Mouse (Mus musculus) ovary, postnatal 10 days (tissue): ENCODE measurements around the gene R3hdm2.

ENCODE experiments used
- DNase-seq: peaks from one replicate; pipeline ENCODE4 v3.0.0; 2022; ENCODE audit warnings: low spot score

The R3hdm2 gene

DNA sequence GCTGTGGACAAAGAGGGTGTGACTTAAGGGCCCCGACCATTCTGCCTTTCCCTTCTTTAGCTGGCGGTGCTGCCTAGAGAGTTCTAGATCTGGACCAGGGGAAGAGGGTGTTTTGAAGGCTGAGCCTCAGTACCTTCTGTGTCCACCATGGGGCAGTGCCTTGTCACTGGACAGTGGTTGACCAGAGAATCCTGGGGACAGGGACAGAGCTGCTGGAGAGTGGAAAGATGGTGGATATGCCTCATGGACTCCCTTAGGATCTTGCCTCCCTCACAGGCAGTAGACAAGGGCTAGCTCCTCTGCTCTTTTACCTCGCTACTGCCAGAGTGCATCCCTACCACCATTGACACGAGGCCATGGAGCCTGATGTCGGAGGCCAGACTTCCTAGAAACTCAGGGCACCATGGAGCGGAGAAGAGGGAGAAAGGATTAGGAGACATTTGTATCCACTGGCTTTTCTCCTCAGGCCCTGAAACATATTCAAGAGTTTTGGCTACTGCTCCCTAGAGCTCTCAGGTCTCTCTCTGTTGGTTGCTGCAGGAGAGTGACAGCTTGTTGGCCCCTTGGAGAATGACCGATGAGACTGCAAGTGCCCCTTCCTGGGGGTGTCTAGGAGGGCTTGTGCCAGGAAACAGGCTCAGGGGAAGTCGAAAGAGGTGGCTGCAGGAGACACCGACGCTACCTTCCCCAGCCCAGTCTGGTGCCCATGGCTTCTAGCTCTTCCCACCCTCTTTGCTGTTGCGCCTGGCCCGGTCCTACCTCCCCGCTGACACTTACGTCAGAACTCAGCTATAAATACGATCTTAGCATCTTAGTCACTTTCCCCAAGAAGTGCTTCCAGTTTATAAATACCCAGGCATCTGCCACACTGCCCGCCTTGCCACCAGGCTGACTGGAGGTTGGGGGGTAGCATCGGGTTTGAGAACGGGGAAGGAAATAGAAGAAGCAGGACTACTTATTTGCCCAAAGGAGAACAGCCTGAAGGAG is 25.9 kb upstream of the R3hdm2 start, which contains the start of gene Inhbe:
TSS of gene Inhbe (minus strand) at position 503 of the 987 bp plus-strand sequence.
- no peak for DNase-seq

DNA sequence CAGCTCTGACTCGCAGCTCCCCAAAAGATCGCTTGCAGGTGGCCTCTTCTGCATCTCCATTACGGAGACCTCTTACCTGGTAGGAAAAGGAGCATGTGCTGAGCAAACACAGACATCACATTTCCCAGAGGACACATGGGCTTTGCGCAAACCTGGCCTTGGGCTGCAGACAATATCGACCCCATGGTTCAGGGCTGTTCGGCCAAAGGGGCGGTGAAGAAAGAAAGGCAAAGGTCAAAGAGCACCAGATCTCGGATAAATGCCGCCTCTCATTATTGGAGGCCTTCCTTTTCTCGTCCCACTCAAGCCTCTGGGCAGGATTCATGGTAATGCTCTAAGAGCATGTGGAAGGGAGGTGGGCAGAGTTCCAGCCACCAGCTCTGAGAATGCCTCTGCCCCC is 24.8 kb upstream of the R3hdm2 start:
- no peak for DNase-seq

DNA sequence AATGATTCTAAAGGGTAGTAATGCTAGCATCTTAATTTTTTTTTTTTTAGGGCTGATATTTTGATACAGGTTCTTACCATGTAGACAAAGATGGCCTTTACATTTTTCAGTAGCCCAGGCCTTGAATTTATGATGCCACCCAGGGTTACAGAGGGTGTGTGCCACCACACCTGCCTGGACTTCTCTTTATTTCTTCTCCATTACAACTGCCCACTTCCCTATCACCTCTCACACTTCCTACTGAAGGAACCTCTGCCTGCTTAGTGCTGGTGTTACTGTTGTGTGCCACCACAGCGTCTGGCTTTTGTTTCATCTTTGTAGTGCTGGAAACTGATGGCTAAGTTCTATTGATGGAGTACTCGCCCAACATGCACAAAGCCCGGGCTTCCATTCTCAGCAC is 19.4 kb upstream of the R3hdm2 start:
- DNase-seq = no peak

DNA sequence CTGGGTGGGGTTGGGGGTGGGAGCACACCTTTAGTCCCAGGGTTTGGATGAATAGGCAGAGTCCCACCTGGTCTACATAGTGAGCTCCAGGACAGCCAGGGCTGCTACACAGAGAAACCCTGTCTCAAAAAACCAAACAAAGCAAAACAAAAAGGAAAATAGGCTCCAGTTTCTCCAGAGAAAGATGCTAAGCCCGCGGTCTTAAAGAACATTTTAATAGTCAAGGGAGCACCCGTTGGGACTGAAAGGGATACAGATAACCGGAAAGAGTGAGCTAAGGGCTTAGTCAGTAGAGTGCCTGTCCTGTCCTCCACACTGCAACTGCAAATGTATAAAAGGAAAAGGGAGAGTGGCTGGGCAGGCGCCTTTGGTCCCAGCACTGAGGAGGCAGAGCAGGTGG is 13.0 kb upstream of the R3hdm2 start:
- DNase-seq = no peak

DNA sequence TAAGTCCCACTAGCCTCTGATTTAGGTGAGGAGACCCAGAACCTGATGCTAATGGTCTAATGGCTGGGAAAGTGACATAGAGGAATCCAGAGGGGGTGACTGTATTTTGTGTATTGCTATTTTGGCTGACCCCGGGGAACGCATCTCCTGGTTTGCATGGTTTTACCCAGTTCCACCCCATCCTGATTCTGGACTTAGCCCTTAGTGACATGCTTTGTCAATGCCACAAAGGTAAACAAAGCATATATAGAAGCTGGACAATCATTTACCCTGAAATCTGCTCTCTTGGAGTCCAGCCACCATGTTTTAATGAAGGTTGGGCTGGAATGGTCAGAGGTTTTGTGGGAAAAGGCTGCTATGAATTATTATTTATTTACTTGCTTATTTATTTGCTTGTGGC is 11.9 kb upstream of the R3hdm2 start:
- DNase-seq = no peak

DNA sequence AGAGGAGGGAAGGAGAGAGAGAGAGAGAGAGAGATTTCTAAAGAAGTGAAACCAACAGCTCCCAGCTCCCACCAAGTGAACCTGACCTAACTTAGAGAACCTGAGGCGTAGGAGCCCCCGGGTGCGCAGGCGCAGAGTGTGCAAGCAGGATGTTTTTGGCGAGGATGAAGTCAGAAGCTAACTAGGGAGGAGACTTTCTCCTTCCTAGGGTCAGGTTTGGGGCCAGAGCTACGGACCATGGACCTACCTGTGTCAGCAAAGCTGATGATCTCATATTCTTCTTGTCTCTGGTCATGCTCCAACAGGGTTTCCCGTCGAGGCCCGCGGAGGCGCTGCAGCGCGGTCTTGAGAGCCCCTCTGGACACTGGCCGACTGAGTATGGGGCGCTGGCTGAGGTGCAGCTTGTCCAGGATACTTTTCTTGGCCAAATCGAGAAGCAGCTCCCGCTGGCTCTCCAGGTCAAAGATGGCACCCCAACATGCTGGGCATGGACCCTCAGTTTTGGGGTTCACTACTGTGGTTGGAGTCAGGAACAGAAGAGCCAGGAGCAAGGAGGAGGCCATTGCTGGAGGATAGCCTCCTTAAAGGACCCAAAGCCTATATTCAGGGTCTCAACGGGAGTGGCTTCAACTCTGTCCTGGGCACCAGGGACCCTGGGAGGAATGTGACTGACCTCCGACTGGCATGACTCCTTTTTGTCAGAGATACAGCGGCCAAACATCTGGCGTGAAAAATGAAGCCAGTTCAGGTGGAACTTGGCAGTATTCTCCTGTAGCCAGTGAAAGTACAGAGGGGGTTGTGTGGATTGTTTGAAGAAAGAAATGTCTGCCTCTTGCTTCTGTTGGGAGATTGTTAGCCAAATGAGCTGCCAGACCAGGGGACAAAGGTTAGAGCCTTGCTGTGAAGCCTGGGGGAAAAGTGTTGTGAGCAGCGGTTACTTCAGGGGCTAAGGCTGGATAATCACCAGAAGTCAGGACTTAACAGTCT is 10.0 kb upstream of the R3hdm2 start, which contains the start of gene Inhbc:
TSS of gene Inhbc (minus strand) at position 598 of the 987 bp plus-strand sequence.
- DNase-seq = no peak

DNA sequence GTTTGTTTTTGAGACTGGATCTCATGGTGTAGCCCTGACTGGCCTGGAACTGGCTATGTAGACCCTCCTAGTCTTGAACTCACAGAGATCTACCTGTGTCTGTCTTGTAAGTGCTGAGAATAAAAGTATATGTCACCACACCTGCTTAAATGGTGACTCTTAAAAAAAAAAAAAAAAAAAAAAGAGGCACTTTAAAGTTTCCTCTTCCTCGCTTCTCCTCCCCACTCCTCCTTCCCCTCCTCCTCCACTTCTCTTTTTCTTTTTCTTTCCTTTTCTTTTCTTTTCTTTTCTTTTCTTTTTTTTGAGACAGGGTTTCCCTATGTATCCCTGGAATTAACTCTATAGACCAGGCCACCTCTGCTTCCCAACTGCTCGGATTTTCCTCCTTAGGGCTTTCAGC is 9.1 kb upstream of the R3hdm2 start:
- no peak for DNase-seq

DNA sequence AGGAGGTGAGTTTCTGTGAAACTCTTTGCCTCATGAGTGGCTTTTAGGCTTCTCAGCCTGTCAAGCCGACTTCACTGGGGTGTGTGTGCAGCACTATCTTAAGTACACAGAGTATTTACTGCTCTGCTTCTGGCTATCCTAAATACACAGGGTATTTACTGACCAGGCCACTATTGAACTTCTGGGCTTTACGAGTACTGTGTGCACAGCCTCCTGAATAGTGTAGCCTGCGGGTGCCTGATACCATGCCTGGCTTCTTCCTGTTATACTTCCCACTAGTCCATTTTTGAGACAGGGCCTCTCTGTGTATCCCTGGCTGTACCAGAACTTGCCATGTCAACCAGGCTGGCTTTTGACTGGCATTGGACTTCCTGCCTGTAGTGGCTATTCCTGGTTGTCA is 2.4 kb upstream of the R3hdm2 start:
- no peak for DNase-seq

DNA sequence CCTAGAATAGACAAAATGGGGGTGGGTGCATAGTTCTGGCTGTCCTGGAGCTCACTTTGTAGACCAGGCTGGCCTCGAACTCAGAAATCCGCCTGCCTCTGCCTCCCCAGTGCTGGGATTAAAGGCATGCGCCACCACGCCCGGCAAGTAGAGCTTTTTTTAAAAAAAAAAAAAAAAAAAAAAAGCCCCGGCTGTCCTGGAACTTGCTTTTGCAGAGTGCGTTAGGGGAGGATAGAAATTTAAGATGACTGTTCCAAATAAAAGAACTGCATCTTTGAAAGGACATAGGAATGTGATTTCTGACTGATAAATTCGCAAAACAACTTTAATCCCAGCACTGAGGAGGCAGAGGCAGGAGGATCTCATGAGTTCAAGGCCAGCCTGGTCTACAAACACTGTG is 473 bp upstream of the R3hdm2 start:
- no peak for DNase-seq

DNA sequence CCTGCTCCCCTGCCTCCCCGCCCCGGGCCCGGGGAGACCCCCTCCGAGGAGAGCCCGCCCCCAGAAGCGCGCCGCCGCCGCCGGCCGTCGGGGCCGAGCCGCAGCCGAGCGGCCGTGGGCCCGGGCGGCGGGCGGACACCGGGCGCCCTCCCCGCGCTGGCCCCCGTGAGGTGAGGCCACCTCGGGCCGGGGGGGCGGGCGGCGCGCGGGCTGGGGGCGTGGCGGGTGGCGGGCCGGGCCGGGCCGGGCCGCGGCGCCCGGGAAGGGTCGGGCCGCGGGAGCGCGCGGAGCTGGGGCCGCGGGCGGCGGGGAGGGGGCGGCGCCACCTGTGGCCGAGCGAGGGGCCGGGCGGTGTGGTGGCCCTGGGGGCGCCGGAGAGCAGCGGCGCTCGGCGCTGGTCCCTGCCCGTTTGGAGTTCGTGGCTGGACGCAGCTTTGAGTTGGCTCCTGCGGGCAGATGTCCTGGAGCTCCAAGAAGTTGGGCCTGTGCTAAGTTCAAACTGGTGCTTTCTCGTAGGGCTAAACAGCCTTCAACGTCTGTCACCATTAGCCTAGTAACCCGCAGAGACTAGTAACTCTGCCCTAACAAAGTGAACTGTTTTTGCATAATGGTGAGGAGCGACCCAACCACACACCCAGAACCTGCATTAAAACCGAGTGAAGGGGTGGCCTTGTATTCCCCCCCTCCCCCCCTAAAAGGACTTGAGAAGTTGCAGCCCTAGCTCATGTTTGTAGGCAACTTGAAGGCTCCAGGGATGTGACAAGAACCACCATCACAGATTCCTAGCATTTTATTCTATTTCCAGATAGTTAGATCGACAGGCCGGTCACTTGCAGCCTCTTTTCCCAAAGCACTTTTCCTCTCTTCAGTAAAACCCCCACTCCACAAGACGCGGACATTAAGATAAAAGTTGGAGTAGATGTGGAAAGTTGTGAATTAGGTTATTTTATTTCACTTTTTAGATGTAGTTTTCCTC is 928 bp downstream of the R3hdm2 start:
- DNase-seq = peak; percentile 42

DNA sequence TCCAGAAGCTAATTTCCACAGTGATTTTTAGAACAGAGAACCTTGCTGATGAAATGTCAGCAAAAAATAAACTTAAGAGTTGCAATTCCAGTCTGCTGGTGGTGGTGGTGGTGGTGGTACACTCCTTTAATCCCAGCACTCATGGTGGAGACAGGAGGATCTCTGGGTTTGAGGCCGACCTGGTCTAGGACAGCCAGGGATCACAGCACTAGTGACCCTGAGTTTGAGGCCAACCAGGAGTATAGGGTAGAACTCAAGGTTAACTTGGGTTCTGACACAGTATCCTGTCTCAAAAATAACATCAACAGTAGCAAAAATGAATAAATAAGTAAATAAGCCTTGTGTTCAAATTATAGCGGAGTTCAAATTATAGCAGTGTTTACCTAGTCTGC is 1.6 kb downstream of the R3hdm2 start:
- DNase-seq = no peak

DNA sequence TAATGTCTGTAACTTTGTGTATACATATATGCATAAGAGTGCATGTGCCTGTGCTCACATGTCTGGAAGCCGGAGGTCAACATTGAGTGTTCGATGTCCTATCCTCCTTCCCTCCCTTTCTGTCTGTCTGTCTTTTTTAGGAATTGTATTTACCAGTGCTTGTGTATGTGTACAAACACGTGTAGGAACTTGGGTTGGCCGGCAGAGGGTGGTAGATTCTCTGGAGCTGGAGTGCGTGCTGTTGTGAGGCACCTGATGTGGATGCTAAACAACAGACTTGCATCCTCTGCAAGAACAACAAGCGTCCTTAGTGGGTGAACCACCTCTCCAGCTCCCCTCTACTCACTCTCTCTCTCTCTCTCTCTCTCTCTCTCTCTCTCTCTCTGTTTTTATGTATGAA is 11.6 kb downstream of the R3hdm2 start:
- no peak for DNase-seq

DNA sequence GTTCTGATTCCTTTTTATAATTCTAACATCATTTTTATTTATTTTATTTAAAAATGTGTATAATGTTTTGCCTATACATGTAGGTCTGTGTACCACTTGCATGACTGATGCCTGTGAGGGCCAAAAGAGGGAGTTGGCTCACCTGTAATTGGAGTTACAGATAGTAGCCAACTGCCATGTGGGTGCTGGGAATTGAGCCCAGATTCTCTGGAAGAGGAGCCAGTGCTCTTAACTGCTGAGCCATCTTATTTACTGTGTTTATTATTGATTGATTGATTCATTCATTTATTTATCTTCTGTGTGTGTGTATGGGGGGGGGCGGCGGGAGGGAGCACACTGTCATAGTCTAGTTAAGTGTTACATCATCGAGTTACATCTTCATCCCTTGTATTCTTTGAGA is 24.6 kb downstream of the R3hdm2 start:
- no peak for DNase-seq

DNA sequence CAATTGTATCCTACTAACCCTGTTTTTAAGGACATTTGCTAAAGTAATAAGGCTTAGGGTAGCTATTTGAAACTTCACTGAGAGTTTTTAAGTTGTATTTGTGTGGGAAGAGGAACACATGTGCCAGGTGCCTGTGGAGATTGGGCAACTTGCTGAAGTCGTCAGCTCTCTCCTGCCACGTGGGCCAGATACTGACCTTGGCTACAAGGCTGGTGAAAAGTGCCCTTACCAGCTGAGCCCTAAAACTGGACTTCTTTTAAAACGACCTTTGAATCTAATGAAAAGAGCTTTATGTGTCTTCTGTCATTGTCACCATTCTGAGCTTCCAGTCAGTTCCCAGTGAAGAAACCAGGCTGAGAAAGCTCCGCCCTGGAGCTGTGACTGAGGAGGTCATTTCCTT is 27.3 kb downstream of the R3hdm2 start:
- no peak for DNase-seq

DNA sequence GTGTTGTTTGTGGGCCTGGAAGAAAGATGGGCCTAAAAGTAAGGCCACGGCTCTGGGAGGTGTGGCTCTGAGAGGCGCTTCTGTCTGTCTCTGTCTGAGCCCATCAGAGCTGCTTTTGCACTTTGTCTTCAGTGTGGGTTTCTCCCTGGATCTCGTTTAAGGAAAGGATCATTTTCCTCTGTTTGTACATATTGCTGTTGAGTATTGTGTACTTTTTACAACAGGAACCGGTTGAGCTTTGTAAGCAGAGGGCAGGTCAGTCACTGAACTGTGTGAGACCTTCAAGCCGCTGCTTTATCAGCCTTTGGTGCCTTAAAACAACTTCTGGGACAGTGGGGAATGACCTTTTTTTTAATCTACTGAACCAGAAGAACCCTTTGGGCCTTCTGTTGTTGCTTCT is 32.0 kb downstream of the R3hdm2 start:
- DNase-seq = no peak

DNA sequence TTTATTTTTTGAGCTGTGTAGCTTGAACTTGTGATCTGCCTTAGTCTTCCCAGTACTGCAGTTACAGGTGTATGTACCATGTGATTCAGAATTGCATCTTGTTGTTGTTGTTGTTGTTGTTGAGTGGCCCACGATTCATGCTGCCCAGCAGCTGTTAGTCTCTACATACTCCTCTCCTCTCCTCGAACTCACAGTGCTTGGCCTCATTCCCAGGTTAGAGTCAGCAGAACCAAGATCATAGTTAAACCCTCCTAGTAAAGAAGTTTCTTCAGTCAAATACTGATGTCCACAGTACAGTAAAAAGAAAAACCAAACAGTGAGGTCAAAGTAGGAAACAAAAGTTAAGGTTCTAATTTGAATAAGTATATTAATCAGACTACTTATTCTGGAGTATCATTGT is 32.6 kb downstream of the R3hdm2 start:
- DNase-seq = no peak

DNA sequence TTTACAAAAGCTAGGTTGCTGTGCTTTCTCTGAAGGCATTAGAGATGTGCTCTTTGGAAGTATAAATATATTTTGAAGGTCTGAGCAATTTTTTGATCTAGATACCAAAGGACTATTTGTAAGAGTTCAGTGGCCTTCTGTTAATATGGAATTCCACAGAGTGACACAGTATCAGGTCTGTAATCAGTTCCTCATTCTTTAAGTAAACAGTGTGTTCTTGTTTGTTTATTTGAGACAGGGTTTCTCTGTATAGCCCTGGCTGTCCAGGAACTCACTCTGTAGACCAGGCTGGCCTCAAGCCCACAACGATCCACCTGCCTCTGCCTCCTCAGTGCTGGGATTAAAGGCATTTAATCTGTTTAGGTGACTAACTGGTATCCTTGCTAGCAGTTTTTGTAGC is 33.5 kb downstream of the R3hdm2 start:
- no peak for DNase-seq

DNA sequence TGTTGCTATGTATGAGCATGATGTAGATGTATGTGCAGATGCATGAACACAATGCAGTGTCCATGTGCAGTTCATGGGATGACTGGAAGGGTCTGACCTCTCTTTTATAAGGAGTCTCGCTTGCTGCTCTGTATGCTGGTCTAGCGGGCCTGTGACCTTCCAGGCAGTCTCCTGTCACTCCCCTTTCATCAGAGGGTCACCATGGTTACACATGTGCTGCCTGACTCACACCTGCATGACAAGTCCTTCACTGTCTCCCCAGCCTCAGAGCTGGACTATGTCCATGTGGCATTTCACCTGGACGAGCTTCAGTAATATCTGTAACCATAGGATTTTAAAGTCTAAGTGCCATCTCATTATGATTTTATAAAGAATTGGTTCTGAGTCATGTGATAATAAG is 34.0 kb downstream of the R3hdm2 start:
- no peak for DNase-seq

DNA sequence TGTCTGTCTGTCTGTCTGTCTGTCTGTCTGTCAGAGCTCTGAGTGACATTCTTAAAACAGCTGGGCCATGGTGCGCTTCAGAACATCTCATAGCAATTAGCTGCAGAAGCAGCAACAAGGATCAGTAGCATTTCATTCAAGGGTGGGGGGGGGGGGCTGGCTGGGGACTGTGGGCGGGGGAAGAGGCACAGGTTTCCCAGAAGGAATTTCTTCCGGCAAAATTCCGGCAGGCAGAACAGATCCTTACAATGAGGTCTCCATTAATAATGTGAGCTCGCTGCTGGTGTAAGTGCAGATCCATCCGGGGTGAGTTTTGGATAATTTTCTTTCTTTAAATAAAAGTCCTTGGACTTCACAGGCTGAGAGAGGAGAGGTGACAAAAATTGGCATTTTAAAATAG is 40.0 kb downstream of the R3hdm2 start:
- DNase-seq = no peak

DNA sequence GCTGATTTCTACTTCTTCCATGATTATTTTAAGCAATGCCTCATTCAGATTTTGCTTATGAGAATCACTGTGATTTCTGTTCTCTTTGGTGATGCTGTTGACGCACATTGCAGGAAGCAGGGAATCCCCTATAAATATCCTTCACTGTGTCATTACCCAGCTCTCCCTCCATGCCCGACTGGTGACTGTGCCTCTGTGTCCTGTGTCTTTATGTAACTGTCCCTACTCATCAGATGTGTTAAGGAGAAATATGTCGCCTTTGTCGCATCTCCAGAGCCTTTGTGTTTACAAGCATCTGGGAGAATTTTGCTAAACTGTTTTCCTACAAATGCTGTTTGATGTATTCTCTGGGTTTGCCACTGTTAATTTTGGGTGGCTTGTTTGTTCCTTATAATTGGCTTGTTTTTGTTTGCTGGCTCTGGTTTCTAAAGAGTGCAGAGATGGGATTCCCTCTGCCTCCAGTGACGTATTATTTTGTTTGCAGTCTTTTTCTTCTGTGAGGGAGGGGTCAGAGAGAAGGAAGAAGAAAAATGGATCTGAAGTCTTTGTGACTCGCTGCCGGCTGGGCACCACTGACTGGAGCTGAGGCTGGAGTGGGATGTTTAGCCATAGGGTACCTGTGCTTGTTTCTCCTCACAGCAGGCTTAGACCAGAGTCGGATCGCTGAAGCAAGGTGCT is 40.7 kb downstream of the R3hdm2 start:
- no peak for DNase-seq

DNA sequence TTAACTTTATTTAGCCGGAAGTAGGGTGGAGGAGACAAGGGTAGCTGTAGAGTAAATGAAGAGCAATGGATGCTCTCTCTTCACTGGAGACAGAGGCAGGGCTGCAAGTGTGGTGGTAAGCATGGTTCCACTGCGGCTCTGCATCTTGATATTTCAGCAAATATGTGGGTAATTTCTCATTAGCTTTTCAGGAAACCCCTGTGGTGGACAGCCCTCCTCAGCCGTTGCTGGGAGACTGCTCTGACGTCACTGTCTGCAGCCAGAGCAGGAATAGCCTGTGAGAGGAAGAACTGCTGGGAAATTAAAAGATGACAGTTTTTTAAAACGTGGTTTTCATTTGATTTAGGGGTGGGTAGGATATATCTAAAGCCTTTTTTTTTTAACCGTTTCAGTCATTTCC is 41.9 kb downstream of the R3hdm2 start:
- no peak for DNase-seq
